Mouse (Mus musculus): Measurements from ENCODE around the gene Spata2. TPM values are rescaled to one million over a fixed set of nuclear protein-coding genes. Genes with fewer than 3 reads are reported as not detected.
A peak's percentile ranks its signal among the peaks of the same experiment; 100 is the strongest.

Gene Spata2
- polyA plus RNA-seq (2015; fragmentation: Nextera tagmentation; extraction: Ambion mirVana), result 11.5 and 13.5 TPM in 2 replicates

DNA sequence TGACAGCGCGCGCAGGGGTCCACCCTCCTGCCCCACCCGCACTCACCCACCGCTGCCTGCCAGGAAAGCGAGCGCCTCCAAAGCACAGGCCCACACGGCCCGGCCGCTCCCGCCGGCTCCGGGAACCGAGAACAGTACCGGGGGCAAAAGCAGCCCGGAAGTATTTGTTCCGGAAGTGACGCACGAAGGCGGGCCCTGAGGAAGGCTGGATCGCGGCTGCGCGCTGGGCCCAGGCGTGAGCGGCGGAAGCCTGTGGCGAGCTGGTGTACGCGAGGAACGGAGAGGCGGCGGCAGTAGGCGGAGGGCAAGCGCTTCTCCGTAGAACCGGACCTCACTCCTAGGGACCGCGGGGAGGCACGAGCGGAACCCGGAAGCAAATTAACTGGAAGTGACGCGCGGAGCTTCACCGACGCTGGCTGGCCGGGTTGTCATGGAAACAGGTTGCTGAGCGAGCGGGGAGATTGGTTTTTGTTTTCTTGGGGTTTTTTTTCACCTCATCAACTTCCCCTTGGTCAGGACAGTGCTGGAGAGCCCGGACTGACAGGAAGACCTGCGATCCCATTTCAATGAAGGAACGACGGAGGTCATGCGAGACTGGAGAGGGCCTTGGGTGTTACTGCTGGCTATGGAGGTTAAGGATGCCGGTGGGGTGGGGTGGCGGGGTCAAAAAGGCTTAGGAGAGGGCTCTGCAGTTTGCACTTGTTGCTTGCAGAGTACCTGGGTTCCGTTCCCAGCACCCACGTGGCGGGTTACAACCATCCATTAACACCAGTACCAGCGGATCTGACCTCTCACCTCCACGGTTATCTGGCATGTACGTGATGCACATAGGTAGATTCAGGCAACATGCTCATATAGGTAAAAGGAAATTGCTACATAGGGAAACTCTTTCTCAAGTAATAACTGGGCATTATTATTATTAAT is at the start of gene Spata2:
Spata2 (minus strand) TSS at position 175 of the 924 bp plus-strand sequence.
- H3K4me3 ChIP-seq (ENCODE audit: low read depth, low read length), result peak within 1 kb of the TSS; percentile 100

DNA sequence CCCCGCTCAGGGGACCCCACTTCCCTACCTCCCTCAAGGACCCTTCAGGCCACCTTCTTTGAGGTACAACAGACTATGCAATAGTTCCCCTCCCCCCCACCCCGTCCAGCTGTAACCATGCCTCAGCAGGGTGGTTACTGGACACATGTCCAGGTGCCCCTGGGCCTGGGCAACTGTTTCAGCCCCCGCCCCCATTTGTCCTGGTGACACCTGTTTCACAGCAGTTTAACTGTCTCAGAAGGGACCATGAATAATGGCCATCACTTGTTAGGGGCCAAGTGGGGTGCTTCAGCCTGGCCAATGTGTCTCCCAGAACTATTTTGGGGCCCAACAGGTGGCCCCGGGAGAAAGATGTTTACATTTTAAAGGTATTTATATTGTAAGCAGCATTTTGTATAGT is 49.7 kb upstream of the Spata2 start:
- 78% methylated on average over 4 of the region's 4 CpGs for WGBS
- Histone ChIP-seq H3K9me3 (ENCODE audit: control insufficient read depth) (no peaks in the 10 kb centered on the region), H3K4me3 (ENCODE audit: low read depth, low read length) (no peak overlapping the region), H3K4me2 (replicated peaks; ENCODE audit: low read depth) (no peak overlapping the region), H3K27me3 (replicated peaks; ENCODE audit: control insufficient read depth, insufficient read depth, low read length) (peaks cover 6% of the 10 kb centered on the region; the same call in 1 of the 2 replicates), H3K9ac (ENCODE audit: low read depth, low read length) (no peak overlapping the region), H3K36me3 (ENCODE audit: control insufficient read depth, insufficient read depth) (peaks cover 9% of the 10 kb centered on the region; the same call in 1 of the 2 replicates), H3K4me1 (replicated peaks; ENCODE audit: control insufficient read depth, insufficient read depth, low read length) (no peaks in the 10 kb centered on the region), H3K27ac (ENCODE audit: low read depth, low read length) (no peak overlapping the region)
- no peak for ATAC-seq
- no peak for TF ChIP-seq CTCF (IDR thresholded peaks at IDR 0.05; ENCODE audit: low read depth)

More for the DNA sequence above, at the start of gene Spata2:
- no peaks in the 10 kb centered on the region for H3K9me3 ChIP-seq (ENCODE audit: control insufficient read depth)
- H3K4me1 ChIP-seq (replicated peaks; ENCODE audit: control insufficient read depth, insufficient read depth, low read length), result 0 out of 2 replicates have a peak, but pooled peaks cover 6% of the 10 kb centered on the region
- 1% methylated on average over 63 of the region's 63 CpGs for WGBS
- peak within 1 kb of the TSS; percentile 98 for H3K9ac ChIP-seq (ENCODE audit: low read depth, low read length)
- peak; percentile 88 for ATAC-seq
- TF ChIP-seq CTCF (IDR thresholded peaks at IDR 0.05; ENCODE audit: low read depth), result no peak
- peak within 1 kb of the TSS; percentile 95 for H3K27ac ChIP-seq (ENCODE audit: low read depth, low read length)
- H3K36me3 ChIP-seq (ENCODE audit: control insufficient read depth, insufficient read depth), result no peaks in the 10 kb centered on the region
- peak within 1 kb of the TSS; percentile 87 for H3K4me2 ChIP-seq (replicated peaks; ENCODE audit: low read depth)
- no peaks in the 10 kb centered on the region for H3K27me3 ChIP-seq (replicated peaks; ENCODE audit: control insufficient read depth, insufficient read depth, low read length)

DNA sequence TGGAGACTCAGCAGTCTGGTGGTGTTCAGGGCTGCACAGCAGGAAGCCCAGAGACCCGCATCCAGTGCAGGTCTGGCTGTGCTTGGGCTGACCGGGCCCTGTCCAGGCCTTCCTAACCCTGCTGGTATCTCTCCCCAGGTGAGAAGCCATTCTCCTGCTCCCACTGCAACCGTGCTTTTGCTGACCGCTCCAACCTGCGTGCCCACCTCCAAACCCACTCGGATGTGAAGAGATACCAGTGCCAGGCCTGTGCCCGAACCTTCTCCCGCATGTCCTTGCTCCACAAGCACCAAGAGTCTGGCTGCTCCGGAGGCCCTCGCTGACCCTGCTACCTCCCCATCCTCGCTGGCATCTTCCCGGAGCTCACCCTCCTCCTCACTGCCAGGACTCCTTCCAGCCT is 49.1 kb upstream of the Spata2 start:
- H3K4me3 ChIP-seq (ENCODE audit: low read depth, low read length), result no peak overlapping the region
- 0 out of 2 replicates have a peak overlapping the region, but pooled peaks have one; percentile 17 for H3K9ac ChIP-seq (ENCODE audit: low read depth, low read length)
- H3K4me2 ChIP-seq (replicated peaks; ENCODE audit: low read depth), result peak overlapping the region; percentile 84; the same call in 1 of the 2 replicates
- no peaks in the 10 kb centered on the region for H3K4me1 ChIP-seq (replicated peaks; ENCODE audit: control insufficient read depth, insufficient read depth, low read length)
- H3K27me3 ChIP-seq (replicated peaks; ENCODE audit: control insufficient read depth, insufficient read depth, low read length), result peaks cover 6% of the 10 kb centered on the region; the same call in 1 of the 2 replicates
- TF ChIP-seq CTCF (IDR thresholded peaks at IDR 0.05; ENCODE audit: low read depth), result no peak
- ATAC-seq, result no peak
- 85% methylated on average over 12 of the region's 12 CpGs for WGBS
- H3K27ac ChIP-seq (ENCODE audit: low read depth, low read length), result no peak overlapping the region
- no peaks in the 10 kb centered on the region for H3K9me3 ChIP-seq (ENCODE audit: control insufficient read depth)
- H3K36me3 ChIP-seq (ENCODE audit: control insufficient read depth, insufficient read depth), result peaks cover 9% of the 10 kb centered on the region; the same call in 1 of the 2 replicates

DNA sequence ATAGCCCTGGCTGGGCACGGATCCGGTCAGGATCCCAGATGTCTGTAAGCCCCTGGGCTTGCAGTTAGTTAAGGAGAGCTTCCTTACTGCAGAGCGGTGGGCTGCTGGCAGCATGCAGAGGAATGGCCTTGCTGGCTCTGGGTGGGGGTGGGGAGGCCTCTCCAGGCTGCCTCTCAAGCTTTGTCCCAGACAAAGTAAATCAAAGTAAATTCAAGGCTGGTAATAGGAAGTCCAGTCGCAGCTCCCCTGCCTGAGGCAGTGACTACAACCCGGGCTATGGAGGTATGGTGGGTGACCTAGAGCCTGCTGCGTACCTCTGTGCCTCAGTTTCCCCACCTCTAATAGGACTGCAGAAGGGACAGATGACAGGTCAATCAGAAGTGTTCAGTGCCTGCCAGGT is 48.6 kb upstream of the Spata2 start:
- Histone ChIP-seq H3K27me3 (replicated peaks; ENCODE audit: control insufficient read depth, insufficient read depth, low read length) (peaks cover 6% of the 10 kb centered on the region; the same call in 1 of the 2 replicates), H3K4me1 (replicated peaks; ENCODE audit: control insufficient read depth, insufficient read depth, low read length) (no peaks in the 10 kb centered on the region), H3K36me3 (ENCODE audit: control insufficient read depth, insufficient read depth) (peaks cover 9% of the 10 kb centered on the region; the same call in 1 of the 2 replicates), H3K4me2 (replicated peaks; ENCODE audit: low read depth) (peak overlapping the region; percentile 84), H3K4me3 (ENCODE audit: low read depth, low read length) (peak overlapping the region; percentile 48; the same call in 1 of the 2 replicates), H3K9ac (ENCODE audit: low read depth, low read length) (peak overlapping the region; percentile 17; the same call in 1 of the 2 replicates), H3K27ac (ENCODE audit: low read depth, low read length) (no peak overlapping the region), H3K9me3 (ENCODE audit: control insufficient read depth) (no peaks in the 10 kb centered on the region)
- no peak for ATAC-seq
- TF ChIP-seq CTCF (IDR thresholded peaks at IDR 0.05; ENCODE audit: low read depth), result no peak
- 37% methylated on average over 6 of the region's 6 CpGs for WGBS

DNA sequence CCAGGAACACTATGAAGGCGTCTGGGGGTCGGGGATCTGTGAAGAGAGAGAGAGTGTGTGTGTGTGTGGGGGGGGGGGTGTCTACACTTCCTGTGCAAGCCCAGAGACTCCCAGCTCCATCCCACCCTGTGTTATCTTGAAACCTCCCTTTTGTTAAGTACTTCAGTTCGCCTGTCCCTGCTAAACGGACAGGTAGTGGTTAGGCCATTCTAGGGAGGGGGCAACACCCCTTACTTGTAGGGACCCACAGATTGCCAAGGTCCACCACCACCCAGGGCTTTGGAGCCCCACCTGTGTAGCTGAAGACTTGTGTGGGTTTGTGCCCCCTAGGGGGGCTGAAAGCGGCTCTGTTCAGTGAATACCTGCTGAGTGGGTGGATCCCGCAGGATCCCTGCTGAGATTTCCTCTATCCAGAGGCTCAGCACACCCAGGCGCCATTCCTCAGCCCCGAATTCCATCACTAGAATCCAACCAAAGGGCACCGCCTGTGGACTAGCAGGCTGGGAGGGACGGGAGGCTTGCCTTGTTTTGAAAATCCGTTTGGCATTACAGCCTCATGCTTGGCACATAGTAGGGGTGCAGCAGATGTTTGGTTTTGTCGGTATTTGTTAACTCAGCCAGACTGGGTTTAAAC is 47.9 kb upstream of the Spata2 start:
- Histone ChIP-seq H3K4me1 (replicated peaks; ENCODE audit: control insufficient read depth, insufficient read depth, low read length) (no peaks in the 10 kb centered on the region), H3K9me3 (ENCODE audit: control insufficient read depth) (no peaks in the 10 kb centered on the region), H3K27me3 (replicated peaks; ENCODE audit: control insufficient read depth, insufficient read depth, low read length) (peaks cover 6% of the 10 kb centered on the region; the same call in 1 of the 2 replicates), H3K9ac (ENCODE audit: low read depth, low read length) (no peak overlapping the region), H3K36me3 (ENCODE audit: control insufficient read depth, insufficient read depth) (peaks cover 9% of the 10 kb centered on the region; the same call in 1 of the 2 replicates), H3K4me3 (ENCODE audit: low read depth, low read length) (peak overlapping the region; percentile 48), H3K27ac (ENCODE audit: low read depth, low read length) (no peak overlapping the region; the same call in 1 of the 2 replicates), H3K4me2 (replicated peaks; ENCODE audit: low read depth) (peak overlapping the region; percentile 84)
- no peak for TF ChIP-seq CTCF (IDR thresholded peaks at IDR 0.05; ENCODE audit: low read depth)
- WGBS, result 51% methylated on average over 12 of the region's 12 CpGs
- no peak for ATAC-seq

Measured in intestine, postnatal 0 days (tissue).